Mouse (Mus musculus): ENCODE data around the gene Rpl18. TPM values are rescaled to one million over a fixed set of nuclear protein-coding genes. Genes with fewer than 3 reads are reported as not detected.

Gene Rpl18
- polyA plus RNA-seq, 1 experiment from 2014 or later, result 1,005 TPM

DNA sequence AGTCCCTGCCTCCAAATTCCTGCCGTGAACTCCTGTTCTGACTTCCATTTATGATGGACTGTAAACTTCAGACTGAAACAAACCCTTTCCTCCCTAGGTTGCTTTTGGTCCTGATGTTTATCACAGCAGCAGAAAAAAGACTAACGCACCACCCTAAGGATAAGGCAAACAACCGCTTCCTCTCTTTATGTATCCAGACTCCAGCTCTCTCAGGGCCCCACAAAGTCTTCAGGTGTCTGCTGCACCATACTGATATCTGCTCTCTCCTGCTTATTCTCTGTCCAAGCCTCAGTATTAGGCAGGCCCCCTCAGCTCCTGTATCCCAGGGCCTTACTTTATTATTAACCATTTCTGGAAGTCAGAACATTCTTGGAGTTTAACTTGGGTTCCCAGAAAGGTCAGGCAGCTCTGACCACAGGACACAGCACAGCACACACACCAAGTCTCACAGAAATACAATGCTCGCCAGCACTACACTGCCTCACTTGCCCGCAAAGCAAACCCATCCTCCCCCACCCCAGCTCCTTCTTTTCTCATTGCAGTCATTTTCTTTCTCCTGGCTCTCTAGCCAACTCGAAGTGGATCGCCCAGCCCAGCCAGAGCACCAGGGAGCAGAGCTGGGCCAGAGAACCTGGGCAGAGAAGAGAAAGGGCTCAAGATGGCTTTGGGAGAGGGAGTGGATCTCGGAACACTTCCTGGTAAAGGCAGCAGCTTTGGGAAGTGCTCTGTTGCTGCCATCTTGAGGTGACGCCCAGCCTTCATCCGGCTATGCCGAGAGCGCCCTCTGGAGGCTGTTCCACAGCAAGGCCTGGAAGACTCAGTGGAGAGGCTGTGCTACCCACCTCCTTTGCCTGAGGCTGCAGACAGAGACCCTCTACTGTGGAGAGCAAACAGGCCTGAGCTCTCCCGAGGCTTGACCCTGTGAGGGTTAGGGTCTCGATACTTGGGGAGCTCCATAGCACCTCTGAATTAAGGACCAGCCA is 32.8 kb upstream of the Rpl18 start:
- H3K4me3 ChIP-seq (ENCODE audit: low read length), result no peak overlapping the region
- no peaks in the 10 kb centered on the region; the same call in 1 of the 2 replicates for H3K27me3 ChIP-seq (ENCODE audit: control insufficient read depth, insufficient read depth, low read depth, low read length)
- peaks cover 24% of the 10 kb centered on the region for H3K4me1 ChIP-seq (replicated peaks; ENCODE audit: control insufficient read depth, insufficient read depth, low read length)
- WGBS, result 26% methylated on average over 14 of the region's 14 CpGs
- H3K4me2 ChIP-seq (ENCODE audit: low read depth, low read length), result peak overlapping the region; percentile 46
- H3K36me3 ChIP-seq (ENCODE audit: control insufficient read depth, insufficient read depth, low read length), result no peaks in the 10 kb centered on the region
- peak; percentile 81 for ATAC-seq (ENCODE audit: low read depth)
- H3K27ac ChIP-seq (ENCODE audit: low read length), result peak overlapping the region; percentile 71
- peak overlapping the region; percentile 64 for H3K9ac ChIP-seq (ENCODE audit: low read length)
- no peaks in the 10 kb centered on the region for H3K9me3 ChIP-seq (ENCODE audit: control insufficient read depth, low read length)

DNA sequence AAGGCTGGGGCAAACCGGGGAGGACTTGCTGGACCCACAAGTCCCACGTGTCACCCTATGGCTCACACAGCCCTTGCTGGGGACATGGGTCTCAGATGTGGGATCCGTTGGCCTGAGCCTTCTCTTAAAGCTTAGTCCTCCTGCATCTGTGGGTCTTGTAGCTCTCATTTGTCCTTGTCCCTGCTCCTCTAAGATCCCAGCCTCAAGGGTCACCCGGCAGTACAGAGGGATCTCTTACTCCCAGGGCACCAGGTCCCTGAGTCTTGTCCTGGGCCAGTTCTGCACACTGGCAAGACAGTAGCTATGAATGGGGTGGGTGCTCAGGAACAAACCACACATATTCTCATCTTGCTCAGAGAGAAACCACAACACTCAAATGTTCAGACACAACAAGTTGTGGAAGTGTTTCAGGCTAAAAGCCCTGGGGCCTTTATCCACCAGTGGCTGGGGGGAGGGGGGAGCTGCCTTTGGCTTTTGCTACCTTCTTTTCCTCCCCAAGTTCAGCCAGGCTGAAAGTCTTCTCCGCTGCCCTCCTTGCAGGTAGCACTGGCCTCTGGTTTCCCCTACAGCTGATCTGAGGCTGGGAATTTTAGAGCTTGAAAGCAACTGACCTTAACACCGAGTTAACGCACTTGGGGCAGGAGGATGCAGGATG is 31.7 kb upstream of the Rpl18 start, which contains the start of gene Ntn5:
Ntn5 (plus strand) TSS at position 627 of the 655 bp plus-strand sequence.
- no peak for ATAC-seq (ENCODE audit: low read depth)
- no peaks in the 10 kb centered on the region; the same call in 1 of the 2 replicates for H3K27me3 ChIP-seq (ENCODE audit: control insufficient read depth, insufficient read depth, low read depth, low read length)
- peak within 1 kb of the TSS; percentile 24 for H3K9ac ChIP-seq (ENCODE audit: low read length)

DNA sequence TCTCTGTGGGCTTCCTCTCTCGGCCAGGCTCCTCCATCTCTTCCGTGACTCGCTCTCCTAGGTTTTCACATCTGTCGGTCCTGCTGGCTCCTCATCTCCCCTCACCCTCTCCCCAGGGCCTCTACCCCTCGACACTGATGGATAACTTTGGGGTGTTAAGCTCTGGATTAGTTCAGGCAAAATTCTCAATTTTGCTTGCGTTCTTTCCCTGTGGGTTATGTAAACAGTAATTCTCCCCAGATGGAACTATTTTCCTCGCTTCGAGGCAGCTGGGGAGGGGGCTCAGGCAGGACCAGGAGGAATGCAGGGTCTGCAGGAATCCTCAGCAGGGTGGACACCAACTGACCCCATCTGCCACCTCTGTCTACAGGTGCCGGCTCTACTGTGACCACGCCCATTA is 29.4 kb upstream of the Rpl18 start:
- peak overlapping the region; percentile 35; the same call in 1 of the 2 replicates for H3K9ac ChIP-seq (ENCODE audit: low read length)
- no peak overlapping the region for H3K4me3 ChIP-seq (ENCODE audit: low read length)
- ATAC-seq (ENCODE audit: low read depth), result no peak
- H3K27ac ChIP-seq (ENCODE audit: low read length), result no peak overlapping the region
- peaks cover 23% of the 10 kb centered on the region for H3K4me1 ChIP-seq (replicated peaks; ENCODE audit: control insufficient read depth, insufficient read depth, low read length)
- H3K9me3 ChIP-seq (ENCODE audit: control insufficient read depth, low read length), result no peaks in the 10 kb centered on the region
- H3K36me3 ChIP-seq (ENCODE audit: control insufficient read depth, insufficient read depth, low read length), result no peaks in the 10 kb centered on the region
- no peak overlapping the region for H3K4me2 ChIP-seq (ENCODE audit: low read depth, low read length)
- WGBS, result 26% methylated on average over 10 of the region's 10 CpGs
- no peaks in the 10 kb centered on the region; the same call in 1 of the 2 replicates for H3K27me3 ChIP-seq (ENCODE audit: control insufficient read depth, insufficient read depth, low read depth, low read length)

More for the DNA sequence above, 31.7 kb upstream of the Rpl18 start, which contains the start of gene Ntn5:
- 76% methylated on average over 7 of the region's 7 CpGs for WGBS
- H3K4me1 ChIP-seq (replicated peaks; ENCODE audit: control insufficient read depth, insufficient read depth, low read length), result peaks cover 24% of the 10 kb centered on the region
- no peak within 1 kb of the TSS for H3K27ac ChIP-seq (ENCODE audit: low read length)
- H3K4me2 ChIP-seq (ENCODE audit: low read depth, low read length), result no peak within 1 kb of the TSS
- H3K9me3 ChIP-seq (ENCODE audit: control insufficient read depth, low read length), result no peaks in the 10 kb centered on the region
- H3K4me3 ChIP-seq (ENCODE audit: low read length), result no peak within 1 kb of the TSS
- H3K36me3 ChIP-seq (ENCODE audit: control insufficient read depth, insufficient read depth, low read length), result no peaks in the 10 kb centered on the region

GRCm38 (mm10) chr7:45686841-45687240 is 28.4 kb upstream of the Rpl18 start:
- no peaks in the 10 kb centered on the region for H3K36me3 ChIP-seq (ENCODE audit: control insufficient read depth, insufficient read depth, low read length)
- 64% methylated on average over 3 of the region's 3 CpGs for WGBS
- H3K27ac ChIP-seq (ENCODE audit: low read length), result no peak overlapping the region
- no peaks in the 10 kb centered on the region for H3K9me3 ChIP-seq (ENCODE audit: control insufficient read depth, low read length)
- ATAC-seq (ENCODE audit: low read depth), result no peak
- H3K4me3 ChIP-seq (ENCODE audit: low read length), result no peak overlapping the region
- H3K4me2 ChIP-seq (ENCODE audit: low read depth, low read length), result no peak overlapping the region
- H3K9ac ChIP-seq (ENCODE audit: low read length), result no peak overlapping the region
- no peaks in the 10 kb centered on the region; the same call in 1 of the 2 replicates for H3K27me3 ChIP-seq (ENCODE audit: control insufficient read depth, insufficient read depth, low read depth, low read length)
- H3K4me1 ChIP-seq (replicated peaks; ENCODE audit: control insufficient read depth, insufficient read depth, low read length), result peaks cover 19% of the 10 kb centered on the region

DNA sequence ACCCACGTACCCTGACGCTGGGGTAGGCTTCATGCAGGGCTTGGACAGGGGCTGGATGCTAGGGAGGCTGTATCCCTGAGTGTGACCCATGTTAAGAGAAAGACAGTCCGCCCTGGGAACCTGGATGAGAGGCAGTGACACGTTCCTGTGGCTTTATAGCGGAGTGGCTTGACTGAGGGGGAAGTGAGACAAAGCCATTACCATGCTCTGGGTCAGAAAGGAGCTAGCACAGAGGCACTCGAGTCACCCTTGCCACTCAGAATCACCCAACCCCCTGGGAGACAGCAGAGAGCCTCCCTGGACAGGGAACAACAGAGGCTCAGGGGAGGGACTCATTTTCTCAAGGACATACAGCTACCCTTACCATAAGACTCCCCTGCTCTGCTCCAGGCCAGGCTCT is 26.2 kb upstream of the Rpl18 start:
- Histone ChIP-seq H3K9me3 (ENCODE audit: control insufficient read depth, low read length) (no peaks in the 10 kb centered on the region), H3K27me3 (ENCODE audit: control insufficient read depth, insufficient read depth, low read depth, low read length) (no peaks in the 10 kb centered on the region; the same call in 1 of the 2 replicates), H3K4me2 (ENCODE audit: low read depth, low read length) (no peak overlapping the region), H3K36me3 (ENCODE audit: control insufficient read depth, insufficient read depth, low read length) (no peaks in the 10 kb centered on the region), H3K27ac (ENCODE audit: low read length) (no peak overlapping the region), H3K4me3 (ENCODE audit: low read length) (no peak overlapping the region), H3K9ac (ENCODE audit: low read length) (no peak overlapping the region), H3K4me1 (replicated peaks; ENCODE audit: control insufficient read depth, insufficient read depth, low read length) (0 out of 2 replicates have a peak, but pooled peaks cover 11% of the 10 kb centered on the region)
- 54% methylated on average over 6 of the region's 6 CpGs for WGBS
- no peak for ATAC-seq (ENCODE audit: low read depth)

- H3K36me3 ChIP-seq (ENCODE audit: control insufficient read depth, insufficient read depth, low read length), result no peaks in the 10 kb centered on the region
- H3K4me3 ChIP-seq (ENCODE audit: low read length), result no peak overlapping the region
- H3K9me3 ChIP-seq (ENCODE audit: control insufficient read depth, low read length), result no peaks in the 10 kb centered on the region
- ATAC-seq (ENCODE audit: low read depth), result no peak
- 0 out of 2 replicates have a peak, but pooled peaks cover 11% of the 10 kb centered on the region for H3K4me1 ChIP-seq (replicated peaks; ENCODE audit: control insufficient read depth, insufficient read depth, low read length)
- H3K9ac ChIP-seq (ENCODE audit: low read length), result no peak overlapping the region
- H3K4me2 ChIP-seq (ENCODE audit: low read depth, low read length), result no peak overlapping the region
- WGBS, result 54% methylated on average over 11 of the region's 11 CpGs
- H3K27ac ChIP-seq (ENCODE audit: low read length), result no peak overlapping the region
- H3K27me3 ChIP-seq (ENCODE audit: control insufficient read depth, insufficient read depth, low read depth, low read length), result no peaks in the 10 kb centered on the region; the same call in 1 of the 2 replicates
Observed at GRCm38 (mm10) chr7:45689800-45690199, 25.5 kb upstream of the Rpl18 start.

DNA sequence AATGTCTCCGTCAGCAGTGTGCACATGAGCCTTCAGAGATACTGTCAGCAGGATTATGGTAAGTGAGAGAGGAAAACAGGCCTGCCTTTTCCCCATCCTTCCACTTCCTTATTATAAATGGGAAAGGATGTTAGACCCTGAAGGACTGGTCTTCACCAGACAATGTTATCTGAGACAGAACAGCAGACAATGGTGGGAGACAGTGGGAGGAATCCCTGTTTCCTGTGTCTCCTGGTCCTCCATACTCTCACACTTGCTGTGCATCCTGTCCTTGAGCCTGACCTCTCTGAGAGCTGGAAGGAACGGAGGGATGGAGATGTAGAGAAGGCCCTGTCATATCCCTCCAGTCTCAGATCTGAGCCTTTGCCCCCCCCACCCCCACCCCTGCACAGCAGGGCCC is 22.9 kb upstream of the Rpl18 start:
- H3K4me1 ChIP-seq (replicated peaks; ENCODE audit: control insufficient read depth, insufficient read depth, low read length), result no peaks in the 10 kb centered on the region
- WGBS, result 70% methylated on average over 2 of the region's 2 CpGs
- H3K36me3 ChIP-seq (ENCODE audit: control insufficient read depth, insufficient read depth, low read length), result no peaks in the 10 kb centered on the region

DNA sequence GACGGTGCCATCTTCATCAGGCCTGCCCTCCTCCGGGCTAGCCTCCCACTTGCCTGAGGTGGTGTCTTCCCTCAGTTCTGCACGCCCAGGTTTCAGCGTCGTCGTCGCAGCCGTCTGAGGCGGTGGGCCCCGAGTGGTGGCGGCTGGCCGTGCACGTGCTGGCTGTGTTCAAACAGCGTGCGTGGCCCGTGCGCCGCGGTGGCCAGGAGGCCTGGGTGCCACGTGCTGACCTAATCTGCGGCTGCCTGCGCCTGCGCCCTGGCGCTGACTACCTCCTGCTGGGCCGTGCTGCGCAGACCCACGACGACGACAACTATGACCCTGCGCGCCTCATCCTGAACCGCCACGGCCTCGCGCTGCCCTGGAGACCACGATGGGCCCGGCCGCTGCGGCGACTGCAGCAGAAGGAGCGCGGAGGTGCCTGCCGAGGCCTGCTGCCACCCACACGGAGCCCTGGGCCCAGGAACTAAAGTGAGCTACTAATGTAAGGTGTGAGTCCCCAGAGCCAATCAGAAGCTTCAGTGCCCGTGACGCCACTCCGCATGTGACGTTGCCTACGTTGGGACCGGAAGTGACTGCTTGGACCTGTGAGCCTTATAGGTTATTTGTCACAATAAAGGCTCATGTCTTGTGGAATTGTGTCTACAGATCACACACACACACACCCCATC is 21.2 kb upstream of the Rpl18 start, which contains the start of gene Sec1:
Sec1 (minus strand) TSS at position 482 of the 671 bp plus-strand sequence.
- Histone ChIP-seq H3K9ac (ENCODE audit: low read length) (no peak within 1 kb of the TSS), H3K36me3 (ENCODE audit: control insufficient read depth, insufficient read depth, low read length) (no peaks in the 10 kb centered on the region), H3K4me2 (ENCODE audit: low read depth, low read length) (no peak within 1 kb of the TSS), H3K4me3 (ENCODE audit: low read length) (no peak within 1 kb of the TSS), H3K9me3 (ENCODE audit: control insufficient read depth, low read length) (no peaks in the 10 kb centered on the region), H3K4me1 (replicated peaks; ENCODE audit: control insufficient read depth, insufficient read depth, low read length) (no peaks in the 10 kb centered on the region), H3K27me3 (ENCODE audit: control insufficient read depth, insufficient read depth, low read depth, low read length) (peaks cover 8% of the 10 kb centered on the region), H3K27ac (ENCODE audit: low read length) (no peak within 1 kb of the TSS)
- ATAC-seq (ENCODE audit: low read depth), result no peak
- WGBS, result 90% methylated on average over 50 of the region's 50 CpGs

More for the DNA sequence above, 22.9 kb upstream of the Rpl18 start:
- Histone ChIP-seq H3K27me3 (ENCODE audit: control insufficient read depth, insufficient read depth, low read depth, low read length) (no peaks in the 10 kb centered on the region), H3K4me2 (ENCODE audit: low read depth, low read length) (no peak overlapping the region), H3K9ac (ENCODE audit: low read length) (no peak overlapping the region), H3K4me3 (ENCODE audit: low read length) (no peak overlapping the region), H3K9me3 (ENCODE audit: control insufficient read depth, low read length) (no peaks in the 10 kb centered on the region), H3K27ac (ENCODE audit: low read length) (no peak overlapping the region)
- no peak for ATAC-seq (ENCODE audit: low read depth)
